Mouse (Mus musculus) liver, postnatal 0 days (tissue): ENCODE data around the gene Dnah2. TPM values are rescaled to one million over a fixed set of nuclear protein-coding genes. Genes with fewer than 3 reads are reported as not detected.

ENCODE experiments used
- ATAC-seq: fragments of 200-750 bp; cut with Nextera tagmentation; 2 replicates; pipeline ENCODE4 v1.8.0; 2017; ENCODE audit warnings: mild to moderate bottlenecking, moderate library complexity
- DNase-seq: peaks from one replicate; pipeline ENCODE4 v3.0.0-alpha.2; 2016
- H3K27ac ChIP-seq: fragments of 300-500 bp; sonication (generic); 2 replicates; pipeline ENCODE4 v1.5.1; 2014; ENCODE audit warnings: antibody characterized with exemption, moderate library complexity, mild to moderate bottlenecking, low read depth
- H3K27me3 ChIP-seq: fragments of 300-500 bp; sonication (generic); 2 replicates; pipeline ENCODE4 v1.6.1; 2014; ENCODE audit warnings: low read length, control low read depth, mixed read lengths; ENCODE audit not compliant: insufficient read depth
- H3K36me3 ChIP-seq: fragments of 300-500 bp; sonication (generic); replicated peaks from 2 replicates; pipeline ENCODE4 v1.6.1; 2014; ENCODE audit warnings: mild to moderate bottlenecking, control low read depth, low read length, moderate library complexity, mixed read lengths; ENCODE audit not compliant: insufficient read depth
- H3K4me1 ChIP-seq: fragments of 300-500 bp; sonication (generic); 2 replicates; pipeline ENCODE4 v1.6.1; 2014; ENCODE audit warnings: antibody characterized with exemption, mild to moderate bottlenecking, control low read depth; ENCODE audit not compliant: insufficient read depth
- H3K4me2 ChIP-seq: fragments of 300-500 bp; sonication (generic); 2 replicates; pipeline ENCODE4 v1.6.1; 2014; ENCODE audit warnings: low read depth, mild to moderate bottlenecking, low read length, moderate library complexity, mixed read lengths
- H3K4me3 ChIP-seq: fragments of 300-500 bp; sonication (generic); 2 replicates; pipeline ENCODE4 v1.5.1; 2014; ENCODE audit warnings: low read depth, low read length
- H3K9ac ChIP-seq: fragments of 300-500 bp; sonication (generic); replicated peaks from 2 replicates; pipeline ENCODE4 v1.6.1; 2014; ENCODE audit warnings: mild to moderate bottlenecking, moderate library complexity
- H3K9me3 ChIP-seq: fragments of 300-500 bp; sonication (generic); 2 replicates; pipeline ENCODE4 v1.6.1; 2016; ENCODE audit warnings: mild to moderate bottlenecking, control low read depth, low read length, mixed read lengths
- CTCF ChIP-seq: sonication (generic); IDR thresholded peaks from 2 replicates; pipeline ENCODE4 v1.5.1; 2016; ENCODE audit warnings: antibody characterized with exemption, low read depth
- EP300 ChIP-seq: IDR thresholded peaks from 2 replicates; pipeline ENCODE4 v1.6.1; 2016; ENCODE audit warnings: antibody characterized with exemption, low read depth, mild to moderate bottlenecking
- WGBS: fragments of 180-500 bp; shearing (Covaris S2); extraction: QIAGEN DNeasy Blood & Tissue Kit; methylation state at CpG from one replicate; pipeline ENCODE4 v1.1.7; 2014; ENCODE audit not compliant: insufficient replicate concordance; 5-methylcytosine and 5-hydroxymethylcytosine counted together
- polyA plus RNA-seq: library from polyadenylated mRNA; unstranded; fragments of >200 nt; fragmentation: Nextera tagmentation; extraction: Ambion mirVana; gene quantifications from 2 replicates; pipeline ENCODE4 v1.2.1, GENCODE M21; 2015

Gene Dnah2
- polyA plus RNA-seq, 1 experiment from 2014 or later: 0.04 TPM

- H3K9me3 ChIP-seq: no peaks in the 10 kb centered on the region
- H3K4me3 ChIP-seq: no peak overlapping the region
- no peak for DNase-seq
- no peak for ATAC-seq
- H3K9ac ChIP-seq: no peak overlapping the region
- H3K4me2 ChIP-seq: no peak overlapping the region
- no peak for TF ChIP-seq EP300
- no peak for TF ChIP-seq CTCF
- 84% methylated on average over 6 of the region's 6 CpGs for WGBS
- no peaks in the 10 kb centered on the region for H3K27me3 ChIP-seq
- H3K4me1 ChIP-seq: peaks cover 11% of the 10 kb centered on the region
- no peaks in the 10 kb centered on the region for H3K36me3 ChIP-seq
- H3K27ac ChIP-seq: no peak overlapping the region
Observed at GRCm38 (mm10) chr11:69381356-69381755, 167.6 kb downstream of the Dnah2 start.

GRCm38 (mm10) chr11:69379600-69379999 is 169.3 kb downstream of the Dnah2 start:
- Histone ChIP-seq H3K4me3 (no peak overlapping the region), H3K4me2 (0 out of 2 replicates have a peak overlapping the region, but pooled peaks have one; percentile 9), H3K9me3 (no peaks in the 10 kb centered on the region), H3K27me3 (no peaks in the 10 kb centered on the region), H3K9ac (no peak overlapping the region), H3K27ac (peak overlapping the region; percentile 41; the same call in 1 of the 2 replicates), H3K4me1 (peaks cover 12% of the 10 kb centered on the region), H3K36me3 (no peaks in the 10 kb centered on the region)
- 45% methylated on average over 3 of the region's 3 CpGs for WGBS
- TF ChIP-seq EP300 (no peak), CTCF (no peak)
- DNase-seq: no peak
- peak; percentile 42 for ATAC-seq

DNA sequence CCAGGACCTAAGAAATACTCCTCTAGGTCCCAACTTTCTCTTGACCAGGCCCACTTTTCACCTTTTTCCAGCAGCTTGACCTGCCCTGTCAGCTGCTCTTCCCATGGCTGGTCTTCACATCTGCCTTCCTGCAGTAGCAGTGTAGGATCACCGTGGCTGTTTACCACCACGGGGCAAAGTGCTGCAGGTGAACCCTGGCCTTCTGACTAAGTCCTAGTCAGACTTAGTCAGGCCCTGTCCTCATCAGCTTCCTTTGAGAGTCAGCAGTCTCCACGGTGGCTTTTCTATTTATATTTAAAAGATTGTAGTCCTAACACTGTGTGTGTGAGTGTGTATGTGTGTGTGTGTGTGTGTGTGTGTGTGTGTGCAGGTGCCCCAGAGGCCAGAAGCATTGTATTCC is 171.1 kb downstream of the Dnah2 start:
- ATAC-seq: peak; percentile 80
- Histone ChIP-seq H3K27ac (peak overlapping the region; percentile 78), H3K36me3 (no peaks in the 10 kb centered on the region), H3K9me3 (no peaks in the 10 kb centered on the region), H3K27me3 (no peaks in the 10 kb centered on the region), H3K9ac (no peak overlapping the region), H3K4me3 (no peak overlapping the region), H3K4me1 (peaks cover 18% of the 10 kb centered on the region), H3K4me2 (no peak overlapping the region)
- WGBS: 53% methylated on average over 3 of the region's 3 CpGs
- no peak for TF ChIP-seq CTCF
- no peak for TF ChIP-seq EP300
- DNase-seq: peak; percentile 43

- no peak for ATAC-seq
- TF ChIP-seq EP300 (no peak), CTCF (no peak)
- Histone ChIP-seq H3K27me3 (no peaks in the 10 kb centered on the region), H3K36me3 (no peaks in the 10 kb centered on the region), H3K9ac (no peak overlapping the region), H3K4me1 (peaks cover 28% of the 10 kb centered on the region), H3K4me2 (no peak overlapping the region), H3K27ac (no peak overlapping the region), H3K4me3 (no peak overlapping the region), H3K9me3 (no peaks in the 10 kb centered on the region)
- WGBS: 77% methylated on average over 4 of the region's 4 CpGs
- no peak for DNase-seq
Observed at GRCm38 (mm10) chr11:69375646-69376045, 173.3 kb downstream of the Dnah2 start.

GRCm38 (mm10) chr11:69373223-69373965 is 175.5 kb downstream of the Dnah2 start:
- no peaks in the 10 kb centered on the region for H3K9me3 ChIP-seq
- TF ChIP-seq CTCF: no peak
- TF ChIP-seq EP300: no peak
- H3K27ac ChIP-seq: peak overlapping the region; percentile 45; the same call in 1 of the 2 replicates
- no peaks in the 10 kb centered on the region for H3K36me3 ChIP-seq
- H3K27me3 ChIP-seq: peaks cover 6% of the 10 kb centered on the region
- H3K4me3 ChIP-seq: peak overlapping the region; percentile 31
- peak overlapping the region; percentile 65 for H3K4me2 ChIP-seq
- peaks cover 21% of the 10 kb centered on the region for H3K4me1 ChIP-seq
- WGBS: 79% methylated on average over 16 of the region's 16 CpGs
- DNase-seq: peak; percentile 30
- peak; percentile 75 for ATAC-seq
- peak overlapping the region; percentile 50; the same call in 1 of the 2 replicates for H3K9ac ChIP-seq

DNA sequence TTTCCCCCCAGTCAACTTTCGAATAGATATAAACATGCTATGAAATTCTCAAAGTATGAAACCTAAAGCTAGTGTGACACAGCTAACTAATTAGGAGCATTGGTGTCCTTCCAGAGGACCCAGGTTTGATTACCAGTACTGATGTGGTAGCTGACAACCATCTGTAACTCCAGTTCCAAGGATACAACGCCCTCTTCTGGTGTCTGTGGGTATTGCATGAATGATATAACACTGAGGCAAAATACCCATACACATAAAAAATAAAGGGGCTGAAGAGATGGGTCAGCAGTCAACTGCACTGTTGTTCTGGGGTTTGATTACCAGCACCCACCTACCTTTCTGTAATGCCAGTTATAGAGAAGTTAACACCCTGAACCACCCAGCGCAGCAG is 176.1 kb downstream of the Dnah2 start:
- 54% methylated on average over 3 of the region's 3 CpGs for WGBS
- H3K9me3 ChIP-seq: no peaks in the 10 kb centered on the region
- H3K4me3 ChIP-seq: no peak overlapping the region
- H3K36me3 ChIP-seq: no peaks in the 10 kb centered on the region
- H3K4me2 ChIP-seq: peak overlapping the region; percentile 65
- peaks cover 24% of the 10 kb centered on the region for H3K4me1 ChIP-seq
- DNase-seq (no peak), ATAC-seq (no peak)
- no peak overlapping the region; the same call in 1 of the 2 replicates for H3K9ac ChIP-seq
- peak overlapping the region; percentile 55 for H3K27ac ChIP-seq
- TF ChIP-seq EP300 (no peak), CTCF (peak; percentile 70)
- peaks cover 12% of the 10 kb centered on the region for H3K27me3 ChIP-seq
